Mouse (Mus musculus) forebrain, embryonic 11.5 days (tissue): ENCODE data around the gene Kcnk16. TPM values are rescaled to one million over a fixed set of nuclear protein-coding genes. Genes with fewer than 3 reads are reported as not detected.

Source experiments
- ATAC-seq: fragments of 200-750 bp; cut with Nextera tagmentation; replicated peaks from 2 replicates; pipeline ENCODE4 v1.8.0; 2017; ENCODE audit warnings: moderate TSS enrichment; ENCODE audit not compliant: low FRiP score
- DNase-seq: peaks from one replicate; pipeline ENCODE4 v3.0.0-alpha.2; 2017; ENCODE audit warnings: low spot score
- H3K27ac ChIP-seq: fragments of 300-500 bp; sonication (generic); 2 replicates; pipeline ENCODE4 v1.5.1; 2014; ENCODE audit warnings: low read depth, low read length
- H3K27me3 ChIP-seq: fragments of 300-500 bp; sonication (generic); 2 replicates; pipeline ENCODE4 v1.6.1; 2014; ENCODE audit warnings: mild to moderate bottlenecking, low read length, mixed read lengths; ENCODE audit not compliant: control insufficient read depth, insufficient read depth
- H3K36me3 ChIP-seq: fragments of 300-500 bp; sonication (generic); 2 replicates; pipeline ENCODE4 v1.6.1; 2014; ENCODE audit warnings: mild to moderate bottlenecking, low read length, moderate library complexity, mixed read lengths; ENCODE audit not compliant: control insufficient read depth, insufficient read depth
- H3K4me1 ChIP-seq: fragments of 300-500 bp; sonication (generic); replicated peaks from 2 replicates; pipeline ENCODE4 v1.6.1; 2014; ENCODE audit warnings: low read length, mixed read lengths; ENCODE audit not compliant: control insufficient read depth, insufficient read depth
- H3K4me2 ChIP-seq: fragments of 300-500 bp; sonication (generic); 2 replicates; pipeline ENCODE4 v1.6.1; 2014; ENCODE audit warnings: low read depth, mild to moderate bottlenecking, low read length, moderate library complexity, mixed read lengths; ENCODE audit not compliant: severe bottlenecking
- H3K4me3 ChIP-seq: fragments of 300-500 bp; sonication (generic); 2 replicates; pipeline ENCODE4 v1.5.1; 2014; ENCODE audit warnings: low read depth, low read length
- H3K9ac ChIP-seq: fragments of 300-500 bp; sonication (generic); 2 replicates; pipeline ENCODE4 v1.6.1; 2014; ENCODE audit warnings: low read length
- H3K9me3 ChIP-seq: fragments of 300-500 bp; sonication (generic); 2 replicates; pipeline ENCODE4 v1.6.1; 2016; ENCODE audit warnings: low read length, mixed read lengths; ENCODE audit not compliant: control insufficient read depth
- WGBS: fragments of 180-500 bp; shearing (Covaris S2); extraction: QIAGEN DNeasy Blood & Tissue Kit; methylation state at CpG from one replicate; pipeline ENCODE4 v1.1.7; 2014; 5-methylcytosine and 5-hydroxymethylcytosine counted together
- polyA plus RNA-seq: library from polyadenylated mRNA; unstranded; fragments of >200 nt; fragmentation: Nextera tagmentation; extraction: Ambion mirVana; gene quantifications from 2 replicates; pipeline ENCODE4 v1.2.1, GENCODE M21; 2014

Gene Kcnk16
- polyA plus RNA-seq, 1 experiment from 2014 or later = not detected

DNA sequence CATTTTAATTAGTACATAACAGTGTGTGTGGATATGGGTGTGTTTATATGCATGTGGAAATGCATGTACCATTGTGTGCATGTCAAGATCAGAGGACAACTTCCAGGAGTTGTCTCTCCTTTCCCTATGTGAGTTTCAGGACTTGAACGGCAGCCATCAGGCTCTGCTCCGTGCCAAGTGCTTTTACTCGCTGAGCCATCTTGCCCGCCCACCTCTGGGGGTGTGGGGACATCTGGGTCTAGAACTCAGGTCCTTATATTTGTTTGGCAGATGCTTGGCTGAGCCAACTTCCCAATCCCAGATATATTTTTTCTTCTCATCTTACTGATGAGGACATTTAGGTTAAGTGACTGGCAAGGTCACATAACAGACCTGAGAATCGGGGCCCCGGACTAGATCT, 578 bp downstream of the Kcnk16 start:
- no peak overlapping the region for H3K27ac ChIP-seq
- ATAC-seq (no peak), DNase-seq (no peak)
- no peaks in the 10 kb centered on the region for H3K36me3 ChIP-seq
- H3K9me3 ChIP-seq = no peaks in the 10 kb centered on the region
- H3K4me2 ChIP-seq = no peak overlapping the region
- no peak overlapping the region for H3K4me3 ChIP-seq
- no peaks in the 10 kb centered on the region for H3K4me1 ChIP-seq
- no peaks in the 10 kb centered on the region for H3K27me3 ChIP-seq
- no peak overlapping the region for H3K9ac ChIP-seq
- WGBS = 91% methylated on average over 6 of the region's 6 CpGs

DNA sequence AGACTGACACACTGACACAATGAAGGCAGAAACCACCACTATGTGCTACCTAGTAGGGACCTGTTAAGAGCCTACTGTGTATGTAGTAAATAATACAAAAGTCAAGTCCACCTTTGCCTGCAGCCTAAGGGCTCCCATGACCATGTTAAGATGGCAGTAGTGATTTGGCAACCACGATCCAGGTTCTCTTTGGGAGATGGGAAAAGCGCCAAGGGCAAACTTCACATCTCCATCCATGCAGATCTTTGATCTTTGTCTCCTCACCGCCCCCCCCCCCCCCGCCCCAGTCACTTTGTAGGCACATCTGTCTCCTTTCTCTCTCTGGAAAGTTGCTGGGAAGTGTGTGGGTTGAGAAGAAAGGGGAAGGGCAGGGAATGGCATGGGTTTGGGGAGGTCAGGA, 6.7 kb downstream of the Kcnk16 start:
- no peaks in the 10 kb centered on the region for H3K9me3 ChIP-seq
- no peaks in the 10 kb centered on the region for H3K4me1 ChIP-seq
- ATAC-seq (no peak), DNase-seq (no peak)
- no peak overlapping the region for H3K4me3 ChIP-seq
- H3K27ac ChIP-seq = no peak overlapping the region
- 74% methylated on average over 4 of the region's 4 CpGs for WGBS
- H3K27me3 ChIP-seq = no peaks in the 10 kb centered on the region
- H3K36me3 ChIP-seq = no peaks in the 10 kb centered on the region
- no peak overlapping the region for H3K9ac ChIP-seq
- no peak overlapping the region for H3K4me2 ChIP-seq

DNA sequence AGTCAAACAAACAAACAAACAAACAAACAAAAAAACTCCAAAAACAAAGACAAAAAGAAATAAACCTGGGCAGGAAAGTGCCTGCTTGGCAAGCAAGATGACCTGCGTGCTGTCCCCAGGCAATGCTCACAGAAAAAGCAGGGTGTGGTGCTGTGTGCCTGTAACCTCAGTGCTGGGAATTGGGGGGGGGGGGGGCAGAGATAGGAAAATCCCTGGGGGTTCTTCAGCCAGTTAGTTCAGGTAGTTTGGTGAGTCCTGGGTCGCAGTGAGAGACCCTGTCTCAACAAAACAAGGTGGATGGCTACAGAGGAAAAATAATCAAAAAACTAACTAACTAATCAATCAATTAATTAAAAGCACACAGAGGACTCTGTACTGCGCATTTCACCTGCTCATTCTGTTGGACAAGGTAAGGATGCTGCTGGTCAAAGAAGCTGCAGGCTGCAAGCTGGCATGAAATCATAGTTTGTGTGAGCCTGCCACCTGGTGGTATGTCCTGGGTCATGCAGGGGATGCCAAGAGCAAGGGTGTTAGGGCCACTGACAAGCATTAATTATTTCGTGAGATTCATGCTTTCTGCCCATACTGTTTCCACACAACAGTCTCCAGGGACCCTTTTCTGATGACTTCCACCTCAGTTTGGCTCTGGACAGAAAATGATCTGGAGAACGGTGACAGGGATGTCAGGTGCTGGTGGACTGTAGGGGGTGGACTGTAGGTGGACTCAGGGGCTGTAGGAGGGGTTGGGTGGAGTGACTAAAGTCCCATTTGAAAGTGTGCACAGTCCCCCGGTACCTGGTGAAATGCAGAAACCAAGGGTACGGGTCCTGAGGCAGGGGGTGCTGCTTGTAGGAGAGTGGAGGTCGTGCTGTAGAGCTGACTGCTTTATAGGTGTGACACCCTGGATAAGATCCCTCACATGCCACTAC, 10.6 kb downstream of the Kcnk16 start:
- Histone ChIP-seq H3K36me3 (no peaks in the 10 kb centered on the region), H3K27me3 (no peaks in the 10 kb centered on the region), H3K9ac (no peak overlapping the region), H3K9me3 (no peaks in the 10 kb centered on the region), H3K4me1 (no peaks in the 10 kb centered on the region), H3K4me3 (no peak overlapping the region), H3K4me2 (no peak overlapping the region), H3K27ac (no peak overlapping the region)
- DNase-seq = peak; percentile 90
- 55% methylated on average over 8 of the region's 8 CpGs for WGBS
- peak; percentile 76 for ATAC-seq

DNA sequence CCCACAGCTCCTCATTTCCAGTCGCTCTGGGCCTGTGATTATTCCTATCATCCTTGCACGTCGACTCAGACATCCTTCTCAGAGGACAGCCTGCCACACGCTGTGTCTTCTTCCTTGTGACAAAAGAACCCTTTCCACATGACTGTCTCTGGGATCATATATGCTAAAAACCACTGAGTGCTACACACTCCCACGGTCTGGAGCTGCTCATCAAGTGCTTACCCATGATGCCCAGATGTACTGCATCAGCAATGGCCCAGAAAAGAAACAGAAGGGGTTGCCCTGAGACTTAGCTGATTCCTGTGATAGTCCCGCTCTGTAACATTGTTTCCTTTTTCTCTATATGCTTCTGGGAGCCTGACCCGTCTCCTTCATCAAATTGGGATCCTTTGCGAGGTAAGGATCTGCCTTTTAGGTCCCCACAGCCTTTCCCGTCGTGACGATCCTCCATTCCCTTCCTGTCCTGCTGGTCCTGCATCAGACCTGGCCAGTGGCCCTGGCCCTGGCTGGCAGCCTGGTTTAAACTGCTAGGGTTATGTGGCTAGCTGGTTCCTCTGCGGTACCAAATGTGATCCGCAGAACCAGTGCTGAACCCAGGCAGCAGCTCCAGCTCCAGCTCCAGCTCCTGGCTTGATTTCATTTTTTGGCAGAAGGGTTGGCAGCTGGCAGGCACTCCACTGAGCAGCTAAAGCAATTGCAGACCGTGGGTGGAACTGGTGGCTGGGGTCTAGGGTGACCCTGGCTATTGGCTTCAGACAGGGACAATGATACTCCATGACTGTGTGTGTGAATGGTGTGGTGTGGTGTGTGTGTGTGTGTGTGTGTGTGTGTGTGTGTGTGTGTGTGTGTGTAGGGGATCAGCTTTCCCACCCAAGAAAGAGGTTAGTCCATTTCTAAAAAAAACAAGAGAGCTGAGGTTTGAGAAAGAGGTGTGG, 18.5 kb downstream of the Kcnk16 start:
- H3K27ac ChIP-seq = no peak overlapping the region
- DNase-seq (no peak), ATAC-seq (no peak)
- H3K4me2 ChIP-seq = no peak overlapping the region
- H3K4me1 ChIP-seq = 0 out of 2 replicates have a peak, but pooled peaks cover 2% of the 10 kb centered on the region
- H3K4me3 ChIP-seq = no peak overlapping the region
- 73% methylated on average over 14 of the region's 14 CpGs for WGBS
- H3K27me3 ChIP-seq = no peaks in the 10 kb centered on the region
- no peaks in the 10 kb centered on the region for H3K36me3 ChIP-seq
- H3K9me3 ChIP-seq = no peaks in the 10 kb centered on the region
- H3K9ac ChIP-seq = no peak overlapping the region

DNA sequence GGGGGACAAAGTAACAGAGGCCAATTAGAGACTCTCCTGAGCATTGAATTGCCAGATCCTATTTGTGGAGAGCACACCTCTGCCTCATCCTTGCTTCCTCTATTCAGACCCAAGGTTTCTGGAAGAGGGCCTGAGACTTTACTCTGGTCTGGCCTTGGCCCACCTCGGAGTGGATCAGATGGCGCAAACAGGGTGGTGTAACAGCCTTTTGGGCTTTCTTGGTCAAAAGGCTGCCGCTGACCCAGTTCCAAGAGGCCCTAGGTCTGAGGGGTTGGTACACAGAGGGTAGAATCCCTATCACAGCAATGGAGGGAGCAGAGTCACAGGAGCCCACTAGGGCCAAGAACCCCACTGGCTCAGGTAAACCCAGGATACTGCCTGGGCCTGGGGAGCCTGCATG, 21.0 kb downstream of the Kcnk16 start:
- WGBS = 91% methylated on average over 3 of the region's 3 CpGs
- no peak for ATAC-seq
- H3K27ac ChIP-seq = no peak overlapping the region

DNA sequence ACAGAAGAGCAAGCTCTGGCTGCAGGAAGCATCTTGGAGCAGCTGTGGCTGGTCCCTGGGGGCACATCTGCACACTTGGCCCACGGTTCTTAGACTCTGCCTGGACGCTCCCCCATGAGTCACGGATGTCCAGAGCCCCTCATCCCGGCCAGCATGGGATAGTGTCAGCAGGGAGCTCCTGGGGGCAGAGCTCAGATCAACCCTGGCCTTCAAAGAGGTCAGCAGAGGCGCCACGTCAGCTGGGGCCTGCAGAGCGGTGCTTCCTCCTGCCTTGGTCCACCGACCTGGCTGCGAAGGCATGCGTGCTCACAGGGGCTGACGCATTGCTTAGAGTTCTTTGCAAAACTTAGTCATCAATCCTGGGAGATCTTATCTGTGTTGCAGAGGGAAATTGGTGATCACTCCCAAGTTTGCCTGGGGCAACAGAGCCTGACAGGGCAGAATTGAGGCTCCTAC, 22.2 kb downstream of the Kcnk16 start:
- DNase-seq (no peak), ATAC-seq (no peak)
- H3K4me1 ChIP-seq = 0 out of 2 replicates have a peak, but pooled peaks cover 2% of the 10 kb centered on the region
- no peaks in the 10 kb centered on the region for H3K27me3 ChIP-seq
- no peak overlapping the region for H3K4me2 ChIP-seq
- H3K36me3 ChIP-seq = no peaks in the 10 kb centered on the region
- H3K9me3 ChIP-seq = no peaks in the 10 kb centered on the region
- no peak overlapping the region for H3K9ac ChIP-seq
- H3K27ac ChIP-seq = no peak overlapping the region
- H3K4me3 ChIP-seq = no peak overlapping the region
- WGBS = 79% methylated on average over 11 of the region's 11 CpGs

More for the DNA sequence above, 21.0 kb downstream of the Kcnk16 start:
- no peak overlapping the region for H3K4me2 ChIP-seq
- H3K9me3 ChIP-seq = no peaks in the 10 kb centered on the region
- no peaks in the 10 kb centered on the region for H3K27me3 ChIP-seq
- 0 out of 2 replicates have a peak, but pooled peaks cover 2% of the 10 kb centered on the region for H3K4me1 ChIP-seq
- no peak overlapping the region for H3K9ac ChIP-seq
- DNase-seq = no peak
- H3K36me3 ChIP-seq = no peaks in the 10 kb centered on the region
- H3K4me3 ChIP-seq = no peak overlapping the region

DNA sequence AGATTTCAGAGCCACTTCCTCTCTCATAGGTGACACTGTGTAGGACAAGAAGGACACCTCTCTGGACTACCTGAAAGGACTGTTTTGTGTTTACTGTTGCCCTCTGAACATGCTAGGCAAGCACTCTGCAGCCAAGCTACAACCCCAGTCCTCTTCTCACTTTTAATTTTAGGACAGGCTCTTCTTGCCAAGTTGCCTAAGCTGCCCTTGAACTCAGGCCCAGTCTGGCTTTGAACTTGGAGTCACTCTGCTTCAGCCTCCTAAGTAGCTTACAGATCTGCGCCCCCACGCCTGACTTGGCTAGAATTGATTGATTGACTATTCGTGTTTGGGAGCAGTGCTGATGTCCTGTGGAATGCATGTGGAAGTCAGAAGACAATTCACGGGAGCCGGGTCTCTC, 23.1 kb downstream of the Kcnk16 start:
- H3K4me1 ChIP-seq = 0 out of 2 replicates have a peak, but pooled peaks cover 2% of the 10 kb centered on the region
- DNase-seq (no peak), ATAC-seq (no peak)
- H3K9ac ChIP-seq = no peak overlapping the region
- no peaks in the 10 kb centered on the region for H3K9me3 ChIP-seq
- no peak overlapping the region for H3K27ac ChIP-seq
- H3K27me3 ChIP-seq = no peaks in the 10 kb centered on the region
- no peak overlapping the region for H3K4me2 ChIP-seq
- 86% methylated on average over 5 of the region's 5 CpGs for WGBS
- H3K36me3 ChIP-seq = no peaks in the 10 kb centered on the region
- H3K4me3 ChIP-seq = no peak overlapping the region

DNA sequence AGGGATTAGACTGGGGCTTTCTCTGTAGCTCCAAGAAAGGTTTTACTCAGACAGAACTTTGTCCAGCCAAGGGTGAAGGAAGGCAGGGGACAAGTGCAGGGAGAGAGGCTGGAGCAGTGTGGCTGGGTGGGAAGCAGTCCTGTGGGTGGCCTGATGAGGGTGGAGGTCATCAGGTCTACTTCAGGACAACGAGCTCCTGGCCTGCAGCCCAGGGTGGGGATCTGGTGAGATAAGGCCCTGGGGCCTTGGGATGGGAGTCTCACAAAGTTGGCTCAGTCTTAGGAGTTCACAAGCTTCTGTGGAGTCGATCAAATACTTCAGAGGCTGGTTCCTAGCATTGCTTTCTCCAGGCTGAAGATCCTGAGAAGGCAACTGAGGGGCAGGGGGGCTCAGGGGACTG, 23.7 kb downstream of the Kcnk16 start:
- 67% methylated on average over 2 of the region's 2 CpGs for WGBS
- Histone ChIP-seq H3K27me3 (no peaks in the 10 kb centered on the region), H3K9me3 (no peaks in the 10 kb centered on the region), H3K27ac (no peak overlapping the region), H3K4me1 (0 out of 2 replicates have a peak, but pooled peaks cover 2% of the 10 kb centered on the region), H3K36me3 (no peaks in the 10 kb centered on the region), H3K9ac (no peak overlapping the region), H3K4me2 (no peak overlapping the region), H3K4me3 (no peak overlapping the region)
- ATAC-seq (no peak), DNase-seq (no peak)
